Mouse (Mus musculus): Measurements from ENCODE around the gene Ngp.

GRCm38 (mm10) chr9:110465336-110465735, 45.8 kb downstream of the Ngp start:
- TF ChIP-seq POLR2A (IDR thresholded peaks at IDR 0.05; ENCODE audit: low read depth, low read length) (no peak), CTCF (IDR thresholded peaks at IDR 0.05; ENCODE audit: extremely low read depth, insufficient read length, insufficient replicate concordance, low read depth, low read length) (no peak)
